Mouse (Mus musculus): ENCODE results near the gene Dagla.

The Dagla gene

GRCm38 (mm10) chr19:10239975-10240653 is 64.6 kb downstream of the Dagla start:
- no peak for DNase-seq (ENCODE audit: low read depth, low spot score)

- peak; percentile 68 for DNase-seq (ENCODE audit: low read depth, low spot score)
Observed at GRCm38 (mm10) chr19:10239419-10239818, 65.3 kb downstream of the Dagla start.

- DNase-seq (ENCODE audit: low read depth, low spot score) = no peak
Observed at GRCm38 (mm10) chr19:10238477-10238876, 66.2 kb downstream of the Dagla start.

GRCm38 (mm10) chr19:10235784-10236565 is 68.7 kb downstream of the Dagla start:
- no peak for DNase-seq (ENCODE audit: low read depth, low spot score)

GRCm38 (mm10) chr19:10232327-10233017 is 72.2 kb downstream of the Dagla start:
- DNase-seq (ENCODE audit: low read depth, low spot score) = peak; percentile 63

GRCm38 (mm10) chr19:10231871-10232270 is 72.8 kb downstream of the Dagla start:
- peak; percentile 96 for DNase-seq (ENCODE audit: low read depth, low spot score)

- DNase-seq (ENCODE audit: low read depth, low spot score) = peak; percentile 49
Observed at GRCm38 (mm10) chr19:10231016-10231415, 73.7 kb downstream of the Dagla start.

- no peak for DNase-seq (ENCODE audit: low read depth, low spot score)
Observed at GRCm38 (mm10) chr19:10225767-10226166, 78.9 kb downstream of the Dagla start.

GRCm38 (mm10) chr19:10224637-10225453 is 79.8 kb downstream of the Dagla start:
- no peak for DNase-seq (ENCODE audit: low read depth, low spot score)

GRCm38 (mm10) chr19:10223561-10223960 is 81.1 kb downstream of the Dagla start:
- peak; percentile 63 for DNase-seq (ENCODE audit: low read depth, low spot score)

- DNase-seq (ENCODE audit: low read depth, low spot score) = peak; percentile 86
Observed at GRCm38 (mm10) chr19:10222656-10223055, 82.0 kb downstream of the Dagla start.

- DNase-seq (ENCODE audit: low read depth, low spot score) = no peak
Observed at GRCm38 (mm10) chr19:10221585-10221984, 83.1 kb downstream of the Dagla start.

GRCm38 (mm10) chr19:10219593-10219992 is 85.1 kb downstream of the Dagla start:
- no peak for DNase-seq (ENCODE audit: low read depth, low spot score)

GRCm38 (mm10) chr19:10219108-10219507 is 85.6 kb downstream of the Dagla start:
- peak; percentile 73 for DNase-seq (ENCODE audit: low read depth, low spot score)

- peak; percentile 66 for DNase-seq (ENCODE audit: low read depth, low spot score)
Observed at GRCm38 (mm10) chr19:10216101-10216500, 88.6 kb downstream of the Dagla start.

GRCm38 (mm10) chr19:10213796-10214471 is 90.7 kb downstream of the Dagla start:
- DNase-seq (ENCODE audit: low read depth, low spot score) = no peak

- DNase-seq (ENCODE audit: low read depth, low spot score) = no peak
Observed at GRCm38 (mm10) chr19:10210885-10211284, 93.8 kb downstream of the Dagla start.

- DNase-seq (ENCODE audit: low read depth, low spot score) = no peak
Observed at GRCm38 (mm10) chr19:10208851-10209250, 95.8 kb downstream of the Dagla start.

GRCm38 (mm10) chr19:10205051-10205450 is 99.6 kb downstream of the Dagla start:
- no peak for DNase-seq (ENCODE audit: low read depth, low spot score)

GRCm38 (mm10) chr19:10204616-10205001 is 100.1 kb downstream of the Dagla start:
- peak; percentile 77 for DNase-seq (ENCODE audit: low read depth, low spot score)
